Comparison of ENCODE assay signal across 8 mouse cellular contexts in genomic region chr2:122558317-122558716, GRCm38 (mm10). TPM values are rescaled to one million over a fixed set of nuclear protein-coding genes. Genes with fewer than 3 reads are reported as not detected.
DNase-seq lines count a peak whose midpoint lies in the region; ATAC-seq and TF ChIP-seq lines count a peak whose summit lies in the region.

No protein-coding gene starts in this region.

- H3K36me3 ChIP-seq in heart, postnatal 0 days (replicated peaks; ENCODE audit: control insufficient read depth, insufficient read depth, low read length): no peaks in the 10 kb centered on the region
- H3K36me3 ChIP-seq in heart, embryonic 10.5 days: no peaks in the 10 kb centered on the region
- H3K36me3 ChIP-seq in testis, adult 2 months (ENCODE audit: control insufficient read depth, insufficient read depth, low read length): no peaks in the 10 kb centered on the region

- no peak overlapping the region for H3K4me2 ChIP-seq in heart, postnatal 0 days (ENCODE audit: low read depth, low read length)

- no peak for TF ChIP-seq POLR2A in testis, adult 2 months (IDR thresholded peaks at IDR 0.05; ENCODE audit: control insufficient read depth, low read depth, low read length)
- TF ChIP-seq POLR2A in bone marrow macrophage, adult 2 months (IDR thresholded peaks at IDR 0.05; ENCODE audit: borderline replicate concordance, low read depth, low read length): no peak

- no peak; the same call in 1 of the 2 replicates for ATAC-seq in heart, postnatal 0 days (ENCODE audit: insufficient read depth, low read depth)

- TF ChIP-seq EP300 in heart, postnatal 0 days (IDR thresholded peaks at IDR 0.05; ENCODE audit: low read depth): no peak

- no peaks in the 10 kb centered on the region for H3K4me1 ChIP-seq in heart, postnatal 0 days (ENCODE audit: control insufficient read depth, insufficient read depth)
- no peaks in the 10 kb centered on the region for H3K4me1 ChIP-seq in heart, embryonic 10.5 days
- H3K4me1 ChIP-seq in testis, adult 2 months (ENCODE audit: control insufficient read depth, insufficient read depth, low read length): peaks cover 6% of the 10 kb centered on the region
- no peaks in the 10 kb centered on the region for H3K4me1 ChIP-seq in bone marrow macrophage, adult 2 months (ENCODE audit: control insufficient read depth, insufficient read depth, low read length)

- no peak overlapping the region for H3K9ac ChIP-seq in heart, postnatal 0 days (replicated peaks; ENCODE audit: low read depth, low read length)

- H3K4me3 ChIP-seq in heart, postnatal 0 days (ENCODE audit: low read depth, low read length): no peak overlapping the region
- no peak overlapping the region for H3K4me3 ChIP-seq in heart, embryonic 10.5 days
- no peak overlapping the region for H3K4me3 ChIP-seq in testis, adult 2 months (ENCODE audit: control insufficient read depth, low read depth, low read length)
- no peak overlapping the region for H3K4me3 ChIP-seq in bone marrow macrophage, adult 2 months (ENCODE audit: insufficient read depth, low read length)

- H3K27me3 ChIP-seq in heart, postnatal 0 days (ENCODE audit: control insufficient read depth, insufficient read depth, low read length): no peaks in the 10 kb centered on the region
- H3K27me3 ChIP-seq in heart, embryonic 10.5 days (ENCODE audit: insufficient read depth, poor library complexity, severe bottlenecking): no peaks in the 10 kb centered on the region
- no peaks in the 10 kb centered on the region for H3K27me3 ChIP-seq in testis, adult 2 months (ENCODE audit: control insufficient read depth, insufficient read depth, low read length)

- 7% methylated on average over 2 of the region's 2 CpGs for whole genome bisulfite sequencing in heart, postnatal 0 days
- 18% methylated on average over 2 of the region's 2 CpGs for WGBS in heart, embryonic 10.5 days

- H3K9me3 ChIP-seq in heart, postnatal 0 days (replicated peaks; ENCODE audit: control insufficient read depth, low read length): no peaks in the 10 kb centered on the region
- no peaks in the 10 kb centered on the region for H3K9me3 ChIP-seq in heart, embryonic 10.5 days

- peak; percentile 72 for TF ChIP-seq CTCF in heart, postnatal 0 days (IDR thresholded peaks at IDR 0.05; ENCODE audit: low read depth)
- TF ChIP-seq CTCF in testis, adult 2 months (IDR thresholded peaks at IDR 0.05; ENCODE audit: control insufficient read depth, insufficient read depth, insufficient replicate concordance, low read depth, low read length): peak; percentile 29; the same call in 1 of the 2 replicates
- TF ChIP-seq CTCF in bone marrow macrophage, adult 2 months (IDR thresholded peaks at IDR 0.05; ENCODE audit: low read depth, low read length): peak; percentile 76

- no peak overlapping the region for H3K27ac ChIP-seq in heart, postnatal 0 days (ENCODE audit: low read depth)
- no peak overlapping the region for H3K27ac ChIP-seq in heart, embryonic 10.5 days
- H3K27ac ChIP-seq in testis, adult 2 months (ENCODE audit: control insufficient read depth, insufficient read depth, low read depth, low read length): no peak overlapping the region
- no peak overlapping the region for H3K27ac ChIP-seq in bone marrow macrophage, adult 2 months (ENCODE audit: insufficient read depth, low read depth, low read length)

- peak; percentile 22 for DNase-seq in heart, postnatal 0 days (ENCODE audit: low spot score)
- DNase-seq in heart, embryonic 10.5 days (ENCODE audit: low spot score): no peak
- no peak for DNase-seq in testis, postnatal 14 days (ENCODE audit: low spot score)
- DNase-seq in kidney, postnatal 4 days: peak; percentile 56 to 61
- peak; percentile 52 for DNase-seq in retina, embryonic 14.5 days (ENCODE audit: low spot score)
- no peak for DNase-seq in urinary bladder, adult 2 months (ENCODE audit: low spot score)

RNA-seq across cellular contexts. Expression of gene Gatm, which starts 52.8 kb away (rescaled TPM):
- 3.7 and 3.8 TPM in 2 replicates for total RNA-seq in heart, postnatal 0 days (2014; rRNA removed; ENCODE audit: low replicate concordance)
- polyA plus RNA-seq in heart, postnatal 0 days (2015; fragmentation: Nextera tagmentation; extraction: Ambion mirVana): 6.0 and 6.8 TPM in 2 replicates
- polyA plus RNA-seq in heart, embryonic 10.5 days (2016; fragmentation: Nextera tagmentation; extraction: Ambion mirVana): 19.3 and 30.1 TPM in 2 replicates
- polyA plus RNA-seq in testis, adult 2 months (2012; rRNA removed): 63.3 and 94.7 TPM in 2 replicates
- polyA plus RNA-seq in bone marrow macrophage, adult 2 months (2012; ENCODE audit: insufficient read depth, insufficient read length, missing spikeins): 59.3 and 60.9 TPM in 2 replicates
- polyA plus RNA-seq in urinary bladder, adult 2 months (2012; rRNA removed): 17.8 and 17.9 TPM in 2 replicates

Comparison
In these comparisons a context has a peak if more than half of its experiments do, and no peak if none do; other contexts are left out.
1. DNase-seq: peak in heart, postnatal 0 days (single experiment), kidney, postnatal 4 days (2 of 2) and retina, embryonic 14.5 days (single experiment); none in heart, embryonic 10.5 days (single experiment), testis, postnatal 14 days (single experiment) and urinary bladder, adult 2 months (single experiment).
2. Peak in every context shown above with its lines, with median percentiles within 50 percentile points of each other: CTCF ChIP-seq.